Mouse (Mus musculus) heart, postnatal 0 days (tissue): ENCODE measurements around the gene Cryl1. TPM values are rescaled to one million over a fixed set of nuclear protein-coding genes. Genes with fewer than 3 reads are reported as not detected.

ENCODE experiments used
- ATAC-seq: fragments of 200-750 bp; cut with Nextera tagmentation; 2 replicates; pipeline ENCODE4 v1.8.0; 2017; ENCODE audit warnings: low read depth, moderate number of reproducible peaks, moderate library complexity; ENCODE audit not compliant: insufficient read depth
- DNase-seq: peaks from one replicate; pipeline ENCODE4 v3.0.0-alpha.2; 2016; ENCODE audit warnings: low spot score
- H3K27ac ChIP-seq: fragments of 300-500 bp; sonication (generic); 2 replicates; pipeline ENCODE4 v1.5.1; 2014; ENCODE audit warnings: low read depth, mild to moderate bottlenecking
- H3K27me3 ChIP-seq: fragments of 300-500 bp; sonication (generic); 2 replicates; pipeline ENCODE4 v1.6.1; 2014; ENCODE audit warnings: low read length, mixed read lengths; ENCODE audit not compliant: control insufficient read depth, insufficient read depth
- H3K36me3 ChIP-seq: fragments of 300-500 bp; sonication (generic); replicated peaks from 2 replicates; pipeline ENCODE4 v1.6.1; 2014; ENCODE audit warnings: low read length, mixed read lengths; ENCODE audit not compliant: control insufficient read depth, insufficient read depth
- H3K4me1 ChIP-seq: fragments of 300-500 bp; sonication (generic); 2 replicates; pipeline ENCODE4 v1.6.1; 2014; ENCODE audit warnings: antibody characterized with exemption; ENCODE audit not compliant: control insufficient read depth, insufficient read depth
- H3K4me2 ChIP-seq: fragments of 300-500 bp; sonication (generic); 2 replicates; pipeline ENCODE4 v1.6.1; 2014; ENCODE audit warnings: low read depth, mild to moderate bottlenecking, low read length, moderate library complexity
- H3K4me3 ChIP-seq: fragments of 300-500 bp; sonication (generic); 2 replicates; pipeline ENCODE4 v1.5.1; 2014; ENCODE audit warnings: low read depth, low read length
- H3K9ac ChIP-seq: fragments of 300-500 bp; sonication (generic); replicated peaks from 2 replicates; pipeline ENCODE4 v1.6.1; 2014; ENCODE audit warnings: low read depth, low read length, mixed read lengths
- H3K9me3 ChIP-seq: fragments of 300-500 bp; sonication (generic); replicated peaks from 2 replicates; pipeline ENCODE4 v1.6.1; 2016; ENCODE audit warnings: low read length; ENCODE audit not compliant: control insufficient read depth
- CTCF ChIP-seq: IDR thresholded peaks from 2 replicates; pipeline ENCODE4 v1.5.1; 2016; ENCODE audit warnings: antibody characterized with exemption, control low read depth, low read depth
- EP300 ChIP-seq: IDR thresholded peaks from 2 replicates; pipeline ENCODE4 v1.6.1; 2016; ENCODE audit warnings: antibody characterized with exemption, low read depth
- WGBS: fragments of 180-500 bp; shearing (Covaris S2); extraction: QIAGEN DNeasy Blood & Tissue Kit; methylation state at CpG from one replicate; pipeline ENCODE4 v1.1.7; 2014; 5-methylcytosine and 5-hydroxymethylcytosine counted together
- polyA plus RNA-seq: library from polyadenylated mRNA; unstranded; fragments of >200 nt; fragmentation: Nextera tagmentation; extraction: Ambion mirVana; gene quantifications from 2 replicates; pipeline ENCODE4 v1.2.1, GENCODE M21; 2015
- total RNA-seq: library from RNA; depleted of rRNA; stranded (reverse); fragments of >200 nt; gene quantifications from 2 replicates; pipeline ENCODE4 v1.2.3, GENCODE M21; 2014; ENCODE audit warnings: low replicate concordance

Gene Cryl1
- total and polyA plus RNA-seq, 2 experiments from 2014 or later, result 1.6 to 10.5 TPM

DNA sequence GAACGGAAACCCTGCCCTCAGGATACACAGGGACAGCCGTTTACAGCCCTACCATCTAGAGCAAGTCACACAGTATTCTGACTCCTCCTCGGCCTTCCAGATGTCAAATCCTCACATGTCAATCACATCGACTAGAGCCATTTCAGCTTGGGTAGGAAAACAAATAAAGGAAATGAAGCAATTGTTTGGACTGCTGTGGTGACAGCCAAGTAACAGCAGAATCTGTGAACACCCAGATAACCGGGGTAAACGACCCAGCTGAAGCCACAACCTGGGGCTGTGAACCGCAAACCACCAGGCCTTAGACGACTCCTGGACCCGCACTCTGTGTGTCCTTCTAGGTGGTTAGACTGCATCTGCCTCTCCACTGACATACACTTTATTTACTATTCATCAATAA lies 23.1 kb downstream of the Cryl1 start:
- H3K9ac ChIP-seq, result no peak overlapping the region
- TF ChIP-seq EP300 (no peak), CTCF (no peak)
- H3K4me1 ChIP-seq, result no peaks in the 10 kb centered on the region
- no peaks in the 10 kb centered on the region for H3K36me3 ChIP-seq
- H3K27ac ChIP-seq, result no peak overlapping the region
- no peaks in the 10 kb centered on the region for H3K27me3 ChIP-seq
- no peak overlapping the region for H3K4me2 ChIP-seq
- WGBS, result 67% methylated on average over 9 of the region's 9 CpGs
- no peak overlapping the region for H3K4me3 ChIP-seq
- no peak for DNase-seq
- H3K9me3 ChIP-seq, result no peaks in the 10 kb centered on the region
- ATAC-seq, result no peak

DNA sequence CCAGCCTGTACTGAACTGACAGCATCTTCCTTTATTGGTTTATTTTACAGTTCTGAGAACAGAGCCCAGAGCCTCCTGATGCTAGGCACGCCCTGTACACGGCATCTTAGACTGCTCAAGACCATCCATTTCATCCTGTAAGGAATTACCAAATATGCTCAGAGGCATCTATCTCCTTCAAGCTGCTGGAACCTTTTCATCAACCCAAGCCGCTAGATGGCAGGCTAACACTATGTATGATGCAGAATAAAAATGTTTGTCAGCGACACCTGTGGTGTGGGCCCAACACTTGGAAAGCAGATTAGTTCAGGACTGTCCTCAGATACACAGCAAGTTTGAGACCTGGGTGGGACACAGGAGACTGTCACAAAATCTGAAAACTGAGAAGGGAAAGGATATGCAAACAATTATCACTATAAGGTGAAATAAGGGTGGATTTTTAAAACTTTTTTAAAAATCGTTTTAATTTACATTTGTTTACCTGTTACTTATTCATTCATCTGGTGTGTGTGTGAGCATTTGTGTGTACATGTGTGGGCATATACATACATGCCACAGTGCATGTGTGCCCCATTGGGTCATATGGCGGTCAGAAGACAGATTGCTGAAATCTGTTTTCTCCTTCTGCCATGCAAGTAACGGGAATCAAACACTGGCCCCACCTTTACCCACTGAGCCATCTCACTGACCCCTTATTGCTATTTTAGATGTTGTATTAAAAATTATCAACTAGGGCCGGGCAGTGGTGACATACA lies 25.8 kb downstream of the Cryl1 start:
- no peaks in the 10 kb centered on the region for H3K27me3 ChIP-seq
- H3K9ac ChIP-seq, result no peak overlapping the region
- ATAC-seq, result peak; percentile 39; the same call in 1 of the 2 replicates
- H3K9me3 ChIP-seq, result no peaks in the 10 kb centered on the region
- H3K27ac ChIP-seq, result no peak overlapping the region
- no peaks in the 10 kb centered on the region for H3K36me3 ChIP-seq
- peak; percentile 76 for DNase-seq
- H3K4me2 ChIP-seq, result no peak overlapping the region
- TF ChIP-seq EP300, result no peak
- peak; percentile 90 for TF ChIP-seq CTCF
- H3K4me3 ChIP-seq, result no peak overlapping the region
- 47% methylated on average over 8 of the region's 8 CpGs for WGBS
- H3K4me1 ChIP-seq, result no peaks in the 10 kb centered on the region

DNA sequence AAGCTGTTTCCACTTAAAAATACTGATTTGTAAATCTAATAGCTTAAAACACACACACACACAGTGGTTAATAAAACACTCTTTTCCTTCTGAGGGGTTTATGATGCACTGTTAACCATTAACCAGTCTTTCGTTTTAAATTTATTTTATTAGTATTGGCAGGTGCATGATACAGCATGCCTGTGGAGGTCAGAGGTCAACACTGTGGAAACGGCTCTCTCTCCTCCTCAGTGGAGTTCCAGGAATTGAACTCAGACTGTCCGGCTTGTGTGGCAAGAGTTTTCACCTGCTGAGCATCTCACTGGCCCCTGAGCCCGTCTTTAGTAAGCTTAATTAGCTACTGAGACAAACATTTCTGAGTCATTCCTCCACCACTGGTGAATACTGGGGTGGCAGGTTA lies 31.0 kb downstream of the Cryl1 start:
- Histone ChIP-seq H3K4me3 (no peak overlapping the region), H3K9ac (no peak overlapping the region), H3K36me3 (no peaks in the 10 kb centered on the region), H3K27me3 (0 out of 2 replicates have a peak, but pooled peaks cover under 1% of the 10 kb centered on the region), H3K27ac (no peak overlapping the region), H3K4me2 (no peak overlapping the region), H3K4me1 (no peaks in the 10 kb centered on the region), H3K9me3 (no peaks in the 10 kb centered on the region)
- WGBS, result 70% methylated on average over 4 of the region's 4 CpGs
- TF ChIP-seq EP300 (no peak), CTCF (no peak)
- DNase-seq (no peak), ATAC-seq (no peak)

DNA sequence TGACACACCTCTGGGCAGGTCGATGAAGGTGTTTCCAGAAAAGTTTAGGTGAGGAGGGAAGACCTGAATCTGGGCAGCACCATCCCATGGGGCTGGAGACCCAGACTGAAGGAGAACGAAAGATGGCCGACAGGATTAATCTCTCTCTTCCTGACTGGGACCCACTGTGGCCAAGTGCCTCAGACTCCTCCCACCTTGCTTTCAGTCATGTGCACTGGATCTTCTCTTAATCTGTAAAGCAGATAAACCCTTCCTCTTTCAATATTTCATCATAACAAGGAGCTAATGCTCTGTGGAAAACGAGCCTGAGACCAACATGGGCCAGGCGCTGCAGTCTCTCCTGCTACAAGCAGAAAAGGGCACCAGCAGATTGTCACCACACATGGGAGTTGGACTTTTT lies 31.6 kb downstream of the Cryl1 start:
- Histone ChIP-seq H3K4me1 (no peaks in the 10 kb centered on the region), H3K4me2 (no peak overlapping the region), H3K9ac (no peak overlapping the region), H3K4me3 (no peak overlapping the region), H3K27ac (no peak overlapping the region), H3K9me3 (no peaks in the 10 kb centered on the region), H3K36me3 (no peaks in the 10 kb centered on the region), H3K27me3 (0 out of 2 replicates have a peak, but pooled peaks cover 4% of the 10 kb centered on the region)
- DNase-seq (no peak), ATAC-seq (no peak)
- WGBS, result 65% methylated on average over 5 of the region's 5 CpGs
- TF ChIP-seq CTCF (no peak), EP300 (no peak)

DNA sequence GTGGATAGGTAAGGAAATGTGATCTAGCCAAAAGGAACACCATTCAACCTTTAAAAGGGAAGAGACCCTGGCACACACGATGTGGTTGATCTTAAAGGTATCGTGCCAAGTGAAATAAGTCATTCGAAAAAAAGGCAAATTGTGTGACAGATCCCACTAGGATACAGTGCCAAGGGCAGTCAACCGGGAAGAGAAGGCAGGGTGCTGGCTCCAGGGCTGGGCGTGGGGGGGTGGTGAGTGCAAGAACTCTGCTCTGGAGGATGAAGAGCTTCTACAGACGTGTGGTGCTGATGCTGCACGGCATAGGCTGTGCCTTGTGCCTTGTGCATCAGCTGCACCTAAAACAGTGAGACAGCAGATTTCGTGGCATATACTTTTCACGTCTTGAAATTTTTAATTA lies 33.0 kb downstream of the Cryl1 start:
- H3K4me1 ChIP-seq, result no peaks in the 10 kb centered on the region
- H3K27ac ChIP-seq, result no peak overlapping the region
- DNase-seq (no peak), ATAC-seq (no peak)
- TF ChIP-seq CTCF (no peak), EP300 (no peak)
- H3K9ac ChIP-seq, result no peak overlapping the region
- H3K27me3 ChIP-seq, result 0 out of 2 replicates have a peak, but pooled peaks cover 4% of the 10 kb centered on the region
- no peaks in the 10 kb centered on the region for H3K36me3 ChIP-seq
- H3K4me2 ChIP-seq, result no peak overlapping the region
- H3K9me3 ChIP-seq, result no peaks in the 10 kb centered on the region
- no peak overlapping the region for H3K4me3 ChIP-seq
- 75% methylated on average over 9 of the region's 9 CpGs for WGBS

DNA sequence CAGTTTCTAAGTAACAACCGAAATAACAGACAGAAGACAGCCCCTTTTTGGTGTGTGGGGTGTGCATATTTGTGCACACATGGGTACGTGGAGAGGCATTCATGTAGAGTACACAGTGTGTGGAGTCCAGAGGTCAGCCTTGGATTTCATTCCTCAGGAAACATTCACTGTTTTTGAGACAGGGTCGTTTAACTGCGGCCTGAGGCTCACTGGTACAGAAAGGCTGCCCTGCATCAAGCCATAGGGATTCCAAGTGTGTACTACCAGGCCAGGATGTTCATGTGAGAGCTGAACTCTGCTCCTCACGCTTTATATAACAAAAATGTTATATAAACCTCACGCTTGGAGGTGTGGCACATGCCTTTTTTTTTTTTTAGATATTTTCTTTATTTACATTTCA lies 34.5 kb downstream of the Cryl1 start:
- TF ChIP-seq EP300, result no peak
- no peak for TF ChIP-seq CTCF
- ATAC-seq (no peak), DNase-seq (no peak)
- WGBS, result 84% methylated on average over 6 of the region's 6 CpGs
- H3K4me2 ChIP-seq, result no peak overlapping the region
- no peak overlapping the region for H3K9ac ChIP-seq
- 0 out of 2 replicates have a peak, but pooled peaks cover 4% of the 10 kb centered on the region for H3K27me3 ChIP-seq
- no peak overlapping the region for H3K4me3 ChIP-seq
- H3K27ac ChIP-seq, result no peak overlapping the region
- H3K9me3 ChIP-seq, result no peaks in the 10 kb centered on the region
- no peaks in the 10 kb centered on the region for H3K36me3 ChIP-seq
- H3K4me1 ChIP-seq, result no peaks in the 10 kb centered on the region
